Mouse (Mus musculus) embryonic facial prominence, embryonic 11.5 days (tissue): Measurements from ENCODE around the gene Dmd. TPM values are rescaled to one million over a fixed set of nuclear protein-coding genes. Genes with fewer than 3 reads are reported as not detected.
A peak's percentile ranks its signal among the peaks of the same experiment; 100 is the strongest.
"Not testable (repeated sequence)": the region's sequence is repeated elsewhere in the genome, so short reads cannot be mapped to it uniquely, and the experiment has no call there.

Experiments
- ATAC-seq: fragments of 200-750 bp; cut with Nextera tagmentation; replicated peaks from 2 replicates; pipeline ENCODE4 v1.8.0; 2017; ENCODE audit warnings: low read depth; ENCODE audit not compliant: insufficient number of reproducible peaks, low FRiP score, low TSS enrichment
- DNase-seq: peaks from one replicate; pipeline ENCODE4 v3.0.0-alpha.2; 2015; ENCODE audit warnings: low spot score
- H3K27ac ChIP-seq: fragments of 300-500 bp; sonication (generic); replicated peaks from 2 replicates; pipeline ENCODE4 v1.5.1; 2014; ENCODE audit warnings: mild to moderate bottlenecking, low read depth, low read length, control low read depth
- H3K27me3 ChIP-seq: fragments of 300-500 bp; sonication (generic); 2 replicates; pipeline ENCODE4 v1.6.1; 2014; ENCODE audit warnings: mild to moderate bottlenecking, low read length, moderate library complexity, mixed read lengths; ENCODE audit not compliant: control insufficient read depth, insufficient read depth
- H3K36me3 ChIP-seq: fragments of 300-500 bp; sonication (generic); replicated peaks from 2 replicates; pipeline ENCODE4 v1.6.1; 2014; ENCODE audit warnings: low read depth, mild to moderate bottlenecking, low read length, moderate library complexity, mixed read lengths; ENCODE audit not compliant: control insufficient read depth, insufficient read depth
- H3K4me1 ChIP-seq: fragments of 300-500 bp; sonication (generic); 2 replicates; pipeline ENCODE4 v1.6.1; 2014; ENCODE audit warnings: low read length, mixed read lengths; ENCODE audit not compliant: control insufficient read depth, insufficient read depth
- H3K4me2 ChIP-seq: fragments of 300-500 bp; sonication (generic); 2 replicates; pipeline ENCODE4 v1.6.1; 2014; ENCODE audit warnings: low read depth, mild to moderate bottlenecking, control low read depth, low read length, moderate library complexity
- H3K4me3 ChIP-seq: fragments of 300-500 bp; sonication (generic); 2 replicates; pipeline ENCODE4 v1.5.1; 2014; ENCODE audit warnings: low read depth, low read length, control low read depth
- H3K9ac ChIP-seq: fragments of 300-500 bp; sonication (generic); replicated peaks from 2 replicates; pipeline ENCODE4 v1.6.1; 2014; ENCODE audit warnings: mild to moderate bottlenecking, control low read depth, low read length
- H3K9me3 ChIP-seq: fragments of 300-500 bp; sonication (generic); replicated peaks from 2 replicates; pipeline ENCODE4 v1.6.1; 2016; ENCODE audit warnings: mild to moderate bottlenecking, low read length, inconsistent platforms, mixed read lengths; ENCODE audit not compliant: control insufficient read depth
- WGBS: fragments of 180-500 bp; shearing (Covaris S2); extraction: QIAGEN DNeasy Blood & Tissue Kit; methylation state at CpG from one replicate; pipeline ENCODE4 v1.1.7; 2014; 5-methylcytosine and 5-hydroxymethylcytosine counted together
- polyA plus RNA-seq: library from polyadenylated mRNA; unstranded; fragments of >200 nt; fragmentation: Nextera tagmentation; extraction: Ambion mirVana; gene quantifications from 2 replicates; pipeline ENCODE4 v1.2.1, GENCODE M21; 2014

The Dmd gene
- polyA plus RNA-seq, 1 experiment from 2014 or later: 9.7 TPM

DNA sequence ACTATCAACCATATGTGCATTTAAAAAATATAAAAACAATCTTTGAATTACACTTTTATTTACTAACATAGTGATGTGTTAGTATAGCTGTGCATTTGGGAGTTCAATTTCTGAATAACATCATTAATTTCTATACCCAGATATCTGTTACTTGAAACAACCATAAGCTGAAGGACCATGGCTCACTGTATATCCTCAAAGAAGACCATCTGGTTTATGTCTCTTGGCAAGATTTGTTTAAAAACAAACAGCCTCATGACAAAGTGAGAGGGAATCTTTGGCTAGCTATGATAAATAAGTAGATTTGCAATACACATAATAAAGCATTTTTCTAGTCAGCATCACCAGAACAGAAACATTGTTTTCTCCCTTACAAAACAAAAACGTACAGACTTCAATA, 1027.2 kb downstream of the Dmd start:
- no peak overlapping the region for H3K4me3 ChIP-seq
- no peaks in the 10 kb centered on the region for H3K9me3 ChIP-seq
- H3K9ac ChIP-seq: no peak overlapping the region
- no peak overlapping the region for H3K4me2 ChIP-seq
- DNase-seq (no peak), ATAC-seq (no peak)
- H3K27ac ChIP-seq: no peak overlapping the region
- no peaks in the 10 kb centered on the region for H3K4me1 ChIP-seq
- 72% methylated on average over 1 of the region's 1 CpGs for WGBS
- H3K36me3 ChIP-seq: no peaks in the 10 kb centered on the region
- no peaks in the 10 kb centered on the region for H3K27me3 ChIP-seq

GRCm38 (mm10) chrX:84001294-84001693, 1052.6 kb downstream of the Dmd start:
- no peaks in the 10 kb centered on the region for H3K9me3 ChIP-seq
- DNase-seq (peak; percentile 62), ATAC-seq (no peak)
- no peak overlapping the region for H3K4me2 ChIP-seq
- no peak overlapping the region for H3K27ac ChIP-seq
- no peak overlapping the region for H3K4me3 ChIP-seq
- no peak overlapping the region for H3K9ac ChIP-seq
- 30% methylated on average over 7 of the region's 7 CpGs for WGBS
- H3K36me3 ChIP-seq: no peaks in the 10 kb centered on the region
- H3K27me3 ChIP-seq: no peaks in the 10 kb centered on the region
- no peaks in the 10 kb centered on the region for H3K4me1 ChIP-seq

- not testable (repeated sequence) for H3K36me3 ChIP-seq, ATAC-seq, H3K4me2 ChIP-seq, H3K9me3 ChIP-seq, H3K9ac ChIP-seq, DNase-seq, H3K4me1 ChIP-seq, H3K27ac ChIP-seq, H3K4me3 ChIP-seq, H3K27me3 ChIP-seq
- WGBS: 87% methylated on average over 3 of the region's 3 CpGs
These were observed 1113.8 kb downstream of the Dmd start for GRCm38 (mm10) chrX:84062431-84062830.

GRCm38 (mm10) chrX:84165872-84166271, 1217.2 kb downstream of the Dmd start:
- ATAC-seq: no peak
- H3K4me2 ChIP-seq: no peak overlapping the region

GRCm38 (mm10) chrX:84241297-84241859, 1292.7 kb downstream of the Dmd start:
- H3K9me3 ChIP-seq: no peaks in the 10 kb centered on the region
- ATAC-seq: no peak
- 65% methylated on average over 2 of the region's 2 CpGs for WGBS

More at GRCm38 (mm10) chrX:84165872-84166271, 1217.2 kb downstream of the Dmd start:
- Histone ChIP-seq H3K4me3 (no peak overlapping the region), H3K27me3 (no peaks in the 10 kb centered on the region), H3K4me1 (no peaks in the 10 kb centered on the region), H3K9me3 (no peaks in the 10 kb centered on the region), H3K9ac (no peak overlapping the region), H3K27ac (no peak overlapping the region), H3K36me3 (no peaks in the 10 kb centered on the region)
- 65% methylated on average over 2 of the region's 2 CpGs for WGBS
- DNase-seq: no peak

GRCm38 (mm10) chrX:84330593-84330992, 1381.9 kb downstream of the Dmd start:
- H3K27ac ChIP-seq: no peak overlapping the region
- H3K9ac ChIP-seq: no peak overlapping the region
- no peak overlapping the region for H3K4me2 ChIP-seq
- no peak for DNase-seq
- H3K4me1 ChIP-seq: no peaks in the 10 kb centered on the region
- ATAC-seq: no peak
- H3K4me3 ChIP-seq: no peak overlapping the region
- no peaks in the 10 kb centered on the region for H3K27me3 ChIP-seq
- no peaks in the 10 kb centered on the region for H3K36me3 ChIP-seq
- H3K9me3 ChIP-seq: no peaks in the 10 kb centered on the region

More at GRCm38 (mm10) chrX:84241297-84241859, 1292.7 kb downstream of the Dmd start:
- Histone ChIP-seq H3K4me1 (no peaks in the 10 kb centered on the region), H3K4me2 (no peak overlapping the region), H3K9ac (no peak overlapping the region), H3K27ac (no peak overlapping the region), H3K27me3 (no peaks in the 10 kb centered on the region), H3K36me3 (no peaks in the 10 kb centered on the region), H3K4me3 (no peak overlapping the region)
- no peak for DNase-seq

GRCm38 (mm10) chrX:84332177-84332576, 1383.5 kb downstream of the Dmd start:
- H3K4me3 ChIP-seq: no peak overlapping the region
- DNase-seq: no peak

GRCm38 (mm10) chrX:84364981-84365380, 1416.3 kb downstream of the Dmd start:
- H3K36me3 ChIP-seq: no peaks in the 10 kb centered on the region
- H3K9ac ChIP-seq: no peak overlapping the region
- H3K9me3 ChIP-seq: no peaks in the 10 kb centered on the region
- H3K4me3 ChIP-seq: no peak overlapping the region
- no peaks in the 10 kb centered on the region for H3K27me3 ChIP-seq
- ATAC-seq: no peak
- no peaks in the 10 kb centered on the region for H3K4me1 ChIP-seq
- no peak overlapping the region for H3K27ac ChIP-seq
- no peak overlapping the region for H3K4me2 ChIP-seq
- DNase-seq: no peak

More at GRCm38 (mm10) chrX:84332177-84332576, 1383.5 kb downstream of the Dmd start:
- no peak overlapping the region for H3K9ac ChIP-seq
- WGBS: 96% methylated on average over 1 of the region's 1 CpGs
- H3K9me3 ChIP-seq: no peaks in the 10 kb centered on the region
- no peak overlapping the region for H3K4me2 ChIP-seq
- H3K27ac ChIP-seq: no peak overlapping the region
- ATAC-seq: no peak
- H3K4me1 ChIP-seq: no peaks in the 10 kb centered on the region
- no peaks in the 10 kb centered on the region for H3K27me3 ChIP-seq
- no peaks in the 10 kb centered on the region for H3K36me3 ChIP-seq
